Mouse (Mus musculus) stomach, embryonic 16.5 days (tissue): ENCODE data around the gene Cnnm1. TPM values are rescaled to one million over a fixed set of nuclear protein-coding genes. Genes with fewer than 3 reads are reported as not detected.

ENCODE experiments used
- ATAC-seq: fragments of 200-750 bp; cut with Nextera tagmentation; 2 replicates; pipeline ENCODE4 v1.8.0; 2017; ENCODE audit warnings: moderate number of reproducible peaks, moderate TSS enrichment; ENCODE audit not compliant: insufficient read depth, low FRiP score
- H3K27ac ChIP-seq: fragments of 300-500 bp; sonication (generic); 2 replicates; pipeline ENCODE4 v1.5.1; 2014; ENCODE audit warnings: low read length
- H3K27me3 ChIP-seq: fragments of 300-500 bp; sonication (generic); 2 replicates; pipeline ENCODE4 v1.6.1; 2014; ENCODE audit warnings: low read length, control low read depth, mixed read lengths; ENCODE audit not compliant: control insufficient read depth, insufficient read depth
- H3K36me3 ChIP-seq: fragments of 300-500 bp; sonication (generic); 2 replicates; pipeline ENCODE4 v1.6.1; 2014; ENCODE audit warnings: low read length; ENCODE audit not compliant: control insufficient read depth, insufficient read depth
- H3K4me1 ChIP-seq: fragments of 300-500 bp; sonication (generic); 2 replicates; pipeline ENCODE4 v1.6.1; 2014; ENCODE audit warnings: low read length, control low read depth, mixed read lengths; ENCODE audit not compliant: control insufficient read depth, insufficient read depth
- H3K4me2 ChIP-seq: fragments of 300-500 bp; sonication (generic); 2 replicates; pipeline ENCODE4 v1.6.1; 2014; ENCODE audit warnings: low read depth, low read length, mixed read lengths
- H3K4me3 ChIP-seq: fragments of 300-500 bp; sonication (generic); replicated peaks from 2 replicates; pipeline ENCODE4 v1.5.1; 2014; ENCODE audit warnings: mild to moderate bottlenecking, low read length
- H3K9ac ChIP-seq: fragments of 300-500 bp; sonication (generic); 2 replicates; pipeline ENCODE4 v1.6.1; 2014; ENCODE audit warnings: low read length
- H3K9me3 ChIP-seq: fragments of 300-500 bp; sonication (generic); replicated peaks from 2 replicates; pipeline ENCODE4 v1.6.1; 2016; ENCODE audit warnings: low read length, control low read depth; ENCODE audit not compliant: control insufficient read depth
- WGBS: fragments of 180-500 bp; shearing (Covaris S2); extraction: QIAGEN DNeasy Blood & Tissue Kit; methylation state at CpG from one replicate; pipeline ENCODE4 v1.1.7; 2014; 5-methylcytosine and 5-hydroxymethylcytosine counted together
- polyA plus RNA-seq: library from polyadenylated mRNA; unstranded; fragments of >200 nt; fragmentation: Nextera tagmentation; extraction: Ambion mirVana; gene quantifications from 2 replicates; pipeline ENCODE4 v1.2.1, GENCODE M21; 2015

Gene Cnnm1
- polyA plus RNA-seq, 1 experiment from 2014 or later, result 0.32 TPM

- 15% methylated on average over 12 of the region's 12 CpGs for WGBS
These were observed 90.7 kb downstream of the Cnnm1 start for GRCm38 (mm10) chr19:43530921-43531320.

GRCm38 (mm10) chr19:43535372-43535771 lies 95.1 kb downstream of the Cnnm1 start:
- Histone ChIP-seq H3K4me1 (no peaks in the 10 kb centered on the region), H3K27me3 (no peaks in the 10 kb centered on the region), H3K4me3 (no peak overlapping the region), H3K9ac (no peak overlapping the region), H3K4me2 (no peak overlapping the region), H3K9me3 (no peaks in the 10 kb centered on the region), H3K36me3 (no peaks in the 10 kb centered on the region), H3K27ac (no peak overlapping the region)
- whole genome bisulfite sequencing, result 93% methylated on average over 3 of the region's 3 CpGs
- ATAC-seq, result no peak

More at GRCm38 (mm10) chr19:43530921-43531320, 90.7 kb downstream of the Cnnm1 start:
- no peak for ATAC-seq
- Histone ChIP-seq H3K36me3 (no peaks in the 10 kb centered on the region), H3K27me3 (no peaks in the 10 kb centered on the region), H3K4me3 (no peak overlapping the region), H3K27ac (no peak overlapping the region), H3K4me2 (no peak overlapping the region), H3K9ac (no peak overlapping the region), H3K4me1 (no peaks in the 10 kb centered on the region), H3K9me3 (no peaks in the 10 kb centered on the region)

- Histone ChIP-seq H3K9ac (no peak overlapping the region), H3K27me3 (peaks cover 9% of the 10 kb centered on the region), H3K4me1 (peaks cover 8% of the 10 kb centered on the region; the same call in 1 of the 2 replicates), H3K27ac (no peak overlapping the region), H3K9me3 (no peaks in the 10 kb centered on the region), H3K4me3 (no peak overlapping the region), H3K36me3 (no peaks in the 10 kb centered on the region), H3K4me2 (peak overlapping the region; percentile 18; the same call in 1 of the 2 replicates)
- peak; percentile 72 for ATAC-seq
- WGBS, result 6% methylated on average over 19 of the region's 19 CpGs
These were observed 106.3 kb downstream of the Cnnm1 start for GRCm38 (mm10) chr19:43546337-43547117.

Other genes starting within 250 kb of the Cnnm1 start
- 5.9 and 6.6 TPM in 2 replicates for gene Hpse2, start 52.1 kb upstream of the Cnnm1 start, polyA plus RNA-seq
- 34.6 and 42.3 TPM in 2 replicates for gene Got1, start 84.2 kb downstream of the Cnnm1 start, polyA plus RNA-seq
- gene Nkx2-3, start 171.9 kb downstream of the Cnnm1 start, polyA plus RNA-seq, result 7.2 and 11.1 TPM in 2 replicates
- gene Slc25a28, start 234.4 kb downstream of the Cnnm1 start, polyA plus RNA-seq, result 11.2 and 13.1 TPM in 2 replicates
- gene Entpd7, start 249.2 kb downstream of the Cnnm1 start, polyA plus RNA-seq, result 14.6 and 15.3 TPM in 2 replicates